Mouse (Mus musculus) heart, embryonic 16.5 days (tissue): ENCODE measurements around the gene Nudcd3. TPM values are rescaled to one million over a fixed set of nuclear protein-coding genes. Genes with fewer than 3 reads are reported as not detected.

Experiments
- ATAC-seq: fragments of 200-750 bp; cut with Nextera tagmentation; replicated peaks from 2 replicates; pipeline ENCODE4 v1.8.0; 2017; ENCODE audit warnings: moderate number of reproducible peaks; ENCODE audit not compliant: insufficient read depth, low FRiP score; ENCODE audit errors: extremely low read depth
- H3K27ac ChIP-seq: fragments of 300-500 bp; sonication (generic); 2 replicates; pipeline ENCODE4 v1.5.1; 2014; ENCODE audit warnings: mild to moderate bottlenecking, low read length, control low read depth, moderate library complexity
- H3K27me3 ChIP-seq: fragments of 300-500 bp; sonication (generic); 2 replicates; pipeline ENCODE4 v1.6.1; 2014; ENCODE audit warnings: low read length, mixed read lengths; ENCODE audit not compliant: control insufficient read depth, insufficient read depth
- H3K36me3 ChIP-seq: fragments of 300-500 bp; sonication (generic); 2 replicates; pipeline ENCODE4 v1.6.1; 2014; ENCODE audit not compliant: control insufficient read depth, insufficient read depth
- H3K4me1 ChIP-seq: fragments of 300-500 bp; sonication (generic); 2 replicates; pipeline ENCODE4 v1.6.1; 2014; ENCODE audit warnings: low read length, mixed read lengths; ENCODE audit not compliant: control insufficient read depth, insufficient read depth
- H3K4me2 ChIP-seq: fragments of 300-500 bp; sonication (generic); 2 replicates; pipeline ENCODE4 v1.6.1; 2014; ENCODE audit warnings: low read depth, mild to moderate bottlenecking, control low read depth, low read length
- H3K4me3 ChIP-seq: fragments of 300-500 bp; sonication (generic); 2 replicates; pipeline ENCODE4 v1.5.1; 2014; ENCODE audit warnings: mild to moderate bottlenecking, control low read depth, low read length
- H3K9ac ChIP-seq: fragments of 300-500 bp; sonication (generic); 2 replicates; pipeline ENCODE4 v1.6.1; 2014; ENCODE audit warnings: low read length, control low read depth
- H3K9me3 ChIP-seq: fragments of 300-500 bp; sonication (generic); replicated peaks from 2 replicates; pipeline ENCODE4 v1.6.1; 2016; ENCODE audit warnings: low read length; ENCODE audit not compliant: control insufficient read depth
- WGBS: fragments of 180-500 bp; shearing (Covaris S2); extraction: QIAGEN DNeasy Blood & Tissue Kit; methylation state at CpG from one replicate; pipeline ENCODE4 v1.1.7; 2014; 5-methylcytosine and 5-hydroxymethylcytosine counted together
- polyA plus RNA-seq: library from polyadenylated mRNA; unstranded; fragments of >200 nt; fragmentation: Nextera tagmentation; extraction: Ambion mirVana; gene quantifications from 2 replicates; pipeline ENCODE4 v1.2.1, GENCODE M21; 2015

Gene Nudcd3
- polyA plus RNA-seq, 1 experiment from 2014 or later: 38.8 TPM

GRCm38 (mm10) chr11:6183246-6183645 lies 17.0 kb downstream of the Nudcd3 start:
- H3K36me3 ChIP-seq: no peaks in the 10 kb centered on the region
- no peak overlapping the region for H3K27ac ChIP-seq
- no peak for ATAC-seq
- H3K27me3 ChIP-seq: no peaks in the 10 kb centered on the region
- no peak overlapping the region for H3K4me3 ChIP-seq
- no peak overlapping the region for H3K9ac ChIP-seq
- peaks cover 28% of the 10 kb centered on the region for H3K4me1 ChIP-seq
- no peak overlapping the region for H3K4me2 ChIP-seq
- WGBS: 67% methylated on average over 2 of the region's 2 CpGs
- no peaks in the 10 kb centered on the region for H3K9me3 ChIP-seq

GRCm38 (mm10) chr11:6180811-6181399 lies 19.3 kb downstream of the Nudcd3 start:
- H3K9me3 ChIP-seq: no peaks in the 10 kb centered on the region
- H3K9ac ChIP-seq: no peak overlapping the region
- no peaks in the 10 kb centered on the region for H3K27me3 ChIP-seq
- 64% methylated on average over 6 of the region's 6 CpGs for WGBS
- no peak overlapping the region for H3K4me2 ChIP-seq
- H3K36me3 ChIP-seq: no peaks in the 10 kb centered on the region
- H3K27ac ChIP-seq: no peak overlapping the region
- H3K4me1 ChIP-seq: peaks cover 31% of the 10 kb centered on the region
- no peak for ATAC-seq
- no peak overlapping the region for H3K4me3 ChIP-seq

- no peak for ATAC-seq
- Histone ChIP-seq H3K9me3 (no peaks in the 10 kb centered on the region), H3K4me3 (no peak overlapping the region), H3K9ac (0 out of 2 replicates have a peak overlapping the region, but pooled peaks have one; percentile 1), H3K4me2 (peak overlapping the region; percentile 17; the same call in 1 of the 2 replicates), H3K36me3 (no peaks in the 10 kb centered on the region), H3K27ac (peak overlapping the region; percentile 61), H3K4me1 (peaks cover 43% of the 10 kb centered on the region), H3K27me3 (no peaks in the 10 kb centered on the region)
- WGBS: 31% methylated on average over 8 of the region's 8 CpGs
Measured at GRCm38 (mm10) chr11:6179194-6179593, 21.0 kb downstream of the Nudcd3 start.

GRCm38 (mm10) chr11:6178673-6179166 lies 21.5 kb downstream of the Nudcd3 start:
- WGBS: 22% methylated on average over 2 of the region's 2 CpGs
- no peaks in the 10 kb centered on the region for H3K36me3 ChIP-seq
- H3K4me2 ChIP-seq: peak overlapping the region; percentile 17; the same call in 1 of the 2 replicates
- no peak; the same call in 1 of the 2 replicates for ATAC-seq
- no peaks in the 10 kb centered on the region for H3K9me3 ChIP-seq
- peak overlapping the region; percentile 61 for H3K27ac ChIP-seq
- 0 out of 2 replicates have a peak overlapping the region, but pooled peaks have one; percentile 1 for H3K9ac ChIP-seq
- H3K27me3 ChIP-seq: no peaks in the 10 kb centered on the region
- no peak overlapping the region for H3K4me3 ChIP-seq
- H3K4me1 ChIP-seq: peaks cover 44% of the 10 kb centered on the region

DNA sequence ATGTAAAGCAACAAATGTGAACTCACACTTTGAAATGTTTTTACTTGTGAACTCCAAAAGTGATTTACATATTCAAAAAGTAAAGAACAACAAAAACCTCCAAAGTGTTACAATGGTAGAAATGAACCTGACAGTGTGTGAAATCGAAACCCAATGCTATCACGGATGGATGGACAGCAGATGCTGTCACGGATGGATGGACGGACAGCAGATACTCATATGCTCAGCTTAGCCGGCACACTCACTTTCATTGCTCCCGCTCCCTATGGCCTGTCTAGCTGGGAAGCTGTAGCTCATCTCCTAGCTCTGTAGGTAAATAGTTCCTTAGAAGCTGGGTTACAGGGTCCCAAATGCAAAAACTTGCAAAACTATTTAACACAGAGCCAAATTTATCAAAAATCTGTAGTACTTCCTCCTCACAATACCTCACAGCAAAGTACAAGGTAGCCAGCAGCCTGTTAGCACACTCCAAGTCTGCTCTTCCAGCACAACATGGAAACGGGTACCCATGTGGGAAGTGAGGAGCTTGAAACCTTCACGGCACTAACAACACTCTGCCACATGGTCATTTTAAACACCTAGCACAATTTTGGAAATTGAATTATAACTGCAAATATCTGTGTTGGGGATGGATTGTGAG lies 22.3 kb downstream of the Nudcd3 start:
- Histone ChIP-seq H3K9ac (no peak overlapping the region), H3K4me2 (no peak overlapping the region), H3K27ac (peak overlapping the region; percentile 61; the same call in 1 of the 2 replicates), H3K9me3 (no peaks in the 10 kb centered on the region), H3K4me1 (peaks cover 45% of the 10 kb centered on the region), H3K27me3 (no peaks in the 10 kb centered on the region), H3K4me3 (no peak overlapping the region), H3K36me3 (no peaks in the 10 kb centered on the region)
- no peak for ATAC-seq
- 76% methylated on average over 8 of the region's 8 CpGs for WGBS

DNA sequence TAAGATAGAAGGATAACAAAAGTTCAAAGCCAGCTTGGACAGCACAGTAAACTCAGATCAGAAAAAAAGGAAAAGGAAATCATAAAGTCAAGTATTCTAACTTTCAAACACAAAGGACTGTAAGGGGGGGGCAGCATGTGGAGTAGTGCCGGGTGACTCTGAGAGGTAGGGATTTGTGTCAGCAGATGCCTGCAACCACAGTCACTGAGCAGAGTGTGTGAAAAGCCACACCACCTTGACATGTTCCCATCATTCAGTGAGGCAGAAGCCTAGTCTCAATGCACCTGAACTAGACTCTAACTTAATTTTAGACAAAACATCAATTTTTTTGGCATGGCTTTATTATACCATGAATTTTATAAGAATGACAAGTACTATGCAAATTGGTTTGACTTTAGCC lies 24.7 kb downstream of the Nudcd3 start:
- Histone ChIP-seq H3K9me3 (no peaks in the 10 kb centered on the region), H3K36me3 (no peaks in the 10 kb centered on the region), H3K4me2 (no peak overlapping the region), H3K27ac (peak overlapping the region; percentile 82), H3K4me1 (peaks cover 45% of the 10 kb centered on the region), H3K27me3 (no peaks in the 10 kb centered on the region), H3K4me3 (no peak overlapping the region), H3K9ac (no peak overlapping the region)
- no peak; the same call in 1 of the 2 replicates for ATAC-seq
- WGBS: 14% methylated on average over 1 of the region's 1 CpGs

DNA sequence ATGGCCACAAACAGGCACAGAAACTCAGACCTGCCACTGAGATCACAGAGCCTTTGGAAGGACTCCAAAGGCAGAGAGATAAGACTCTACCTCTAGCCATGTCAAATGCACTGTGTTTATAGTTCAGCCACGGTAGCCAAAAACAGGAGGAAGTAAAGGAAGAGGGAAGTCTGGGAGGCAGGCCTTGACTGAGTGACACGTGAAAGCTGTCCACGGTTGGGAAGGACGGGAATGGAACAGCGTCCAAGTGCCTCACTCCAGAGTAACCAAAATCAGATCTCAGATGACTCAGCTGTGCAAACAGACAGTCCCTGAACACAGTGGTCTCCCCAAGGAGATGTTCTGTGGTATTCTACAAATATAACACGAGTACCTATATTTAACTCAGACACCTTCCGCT lies 25.5 kb downstream of the Nudcd3 start:
- WGBS: 11% methylated on average over 7 of the region's 7 CpGs
- Histone ChIP-seq H3K27ac (peak overlapping the region; percentile 82), H3K4me2 (peak overlapping the region; percentile 48)

DNA sequence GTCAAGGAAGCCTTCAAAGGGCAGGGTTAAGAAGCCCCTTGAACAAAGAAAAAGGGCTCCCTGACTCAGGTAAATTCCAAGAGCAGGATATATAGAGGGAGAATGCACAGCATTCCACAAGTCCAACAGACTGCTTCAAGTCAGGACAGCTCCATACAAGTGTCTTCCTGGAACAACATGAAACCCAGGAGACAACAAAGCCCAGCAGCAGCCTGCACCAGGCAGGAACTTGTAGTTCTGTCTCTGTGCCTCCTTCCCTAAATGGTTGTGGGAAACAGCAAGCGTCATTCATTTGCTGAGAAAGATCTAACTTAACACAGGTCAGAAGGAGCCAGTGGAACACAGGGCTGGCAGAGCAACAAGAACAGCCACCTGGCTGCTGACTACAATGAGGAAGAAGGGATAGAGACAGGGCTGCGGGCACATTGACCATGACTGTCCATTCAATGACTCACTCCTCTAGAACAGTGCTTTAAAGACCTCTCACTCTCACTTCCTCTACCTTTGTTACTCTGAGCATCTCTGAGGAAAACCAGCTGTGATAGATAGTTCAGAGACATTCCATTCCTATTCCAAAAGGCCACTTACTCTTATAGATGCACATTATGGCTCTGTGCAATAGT lies 31.1 kb downstream of the Nudcd3 start:
- no peak for ATAC-seq
- H3K9me3 ChIP-seq: no peaks in the 10 kb centered on the region
- no peak overlapping the region for H3K4me3 ChIP-seq
- H3K9ac ChIP-seq: no peak overlapping the region
- no peak overlapping the region for H3K4me2 ChIP-seq
- no peaks in the 10 kb centered on the region for H3K27me3 ChIP-seq
- no peaks in the 10 kb centered on the region for H3K36me3 ChIP-seq
- 65% methylated on average over 2 of the region's 2 CpGs for WGBS
- no peak overlapping the region for H3K27ac ChIP-seq
- H3K4me1 ChIP-seq: peaks cover 6% of the 10 kb centered on the region

More for the DNA sequence above, 25.5 kb downstream of the Nudcd3 start:
- no peaks in the 10 kb centered on the region for H3K27me3 ChIP-seq
- no peak overlapping the region for H3K9ac ChIP-seq
- peaks cover 40% of the 10 kb centered on the region for H3K4me1 ChIP-seq
- ATAC-seq: peak; percentile 84
- H3K36me3 ChIP-seq: no peaks in the 10 kb centered on the region
- H3K4me3 ChIP-seq: no peak overlapping the region
- H3K9me3 ChIP-seq: no peaks in the 10 kb centered on the region

DNA sequence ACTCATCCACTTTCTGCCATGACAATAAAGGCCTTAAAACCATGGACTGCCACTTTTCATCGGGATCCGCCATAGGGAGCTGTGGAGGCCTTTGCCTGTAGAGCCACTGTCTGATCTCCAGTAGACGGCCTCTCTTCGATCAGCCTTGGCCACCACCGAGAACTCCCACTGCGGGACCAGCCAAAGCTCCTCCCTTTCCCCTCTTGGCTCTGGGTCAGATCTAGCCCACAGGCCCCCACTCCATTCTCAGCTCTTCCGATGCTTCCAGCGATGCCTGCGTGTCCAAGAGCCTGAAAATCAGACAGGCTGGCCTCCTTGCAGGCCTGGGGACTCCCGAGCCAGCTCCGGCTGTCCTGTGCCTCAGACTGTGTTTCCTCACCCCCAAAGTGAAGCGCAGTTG lies 33.9 kb downstream of the Nudcd3 start:
- 77% methylated on average over 12 of the region's 12 CpGs for WGBS
- no peak overlapping the region for H3K27ac ChIP-seq
- H3K36me3 ChIP-seq: no peaks in the 10 kb centered on the region
- H3K27me3 ChIP-seq: no peaks in the 10 kb centered on the region
- H3K4me1 ChIP-seq: peaks cover 3% of the 10 kb centered on the region
- no peak overlapping the region for H3K9ac ChIP-seq
- H3K4me3 ChIP-seq: no peak overlapping the region
- ATAC-seq: no peak
- no peak overlapping the region for H3K4me2 ChIP-seq
- no peaks in the 10 kb centered on the region for H3K9me3 ChIP-seq
